Mouse (Mus musculus) embryonic facial prominence, embryonic 10.5 days (tissue): Measurements from ENCODE around the gene Tectb. TPM values are rescaled to one million over a fixed set of nuclear protein-coding genes. Genes with fewer than 3 reads are reported as not detected.

ENCODE experiments used
- DNase-seq: peaks from one replicate; pipeline ENCODE4 v3.0.0-alpha.2; 2017; ENCODE audit warnings: low spot score
- H3K27ac ChIP-seq: fragments of 300-500 bp; sonication (generic); replicated peaks from 2 replicates; pipeline ENCODE4 v1.5.1; 2016; ENCODE audit warnings: mild to moderate bottlenecking
- H3K27me3 ChIP-seq: fragments of 300-500 bp; sonication (generic); replicated peaks from 2 replicates; pipeline ENCODE4 v1.6.1; 2016; ENCODE audit warnings: low read depth, mild to moderate bottlenecking; ENCODE audit not compliant: poor library complexity, severe bottlenecking
- H3K36me3 ChIP-seq: fragments of 300-500 bp; sonication (generic); replicated peaks from 2 replicates; pipeline ENCODE4 v1.6.1; 2016; ENCODE audit warnings: mild to moderate bottlenecking, moderate library complexity
- H3K4me1 ChIP-seq: fragments of 300-500 bp; sonication (generic); 2 replicates; pipeline ENCODE4 v1.6.1; 2016
- H3K4me3 ChIP-seq: fragments of 300-500 bp; sonication (generic); 2 replicates; pipeline ENCODE4 v1.5.1; 2016; ENCODE audit warnings: mild to moderate bottlenecking, moderate library complexity
- H3K9me3 ChIP-seq: fragments of 300-500 bp; sonication (generic); 2 replicates; pipeline ENCODE4 v1.6.1; 2016; ENCODE audit warnings: mild to moderate bottlenecking
- WGBS: fragments of 180-500 bp; shearing (Covaris S2); methylation state at CpG from one replicate; pipeline ENCODE4 v1.1.7; 2016; 5-methylcytosine and 5-hydroxymethylcytosine counted together
- polyA plus RNA-seq: library from polyadenylated mRNA; unstranded; fragments of >200 nt; fragmentation: Nextera tagmentation; extraction: Ambion mirVana; gene quantifications from 2 replicates; pipeline ENCODE4 v1.2.1, GENCODE M21; 2016

The Tectb gene
- polyA plus RNA-seq, 1 experiment from 2014 or later = not detected

- no peaks in the 10 kb centered on the region for H3K9me3 ChIP-seq
- H3K27me3 ChIP-seq = peaks cover 10% of the 10 kb centered on the region
- H3K4me1 ChIP-seq = peaks cover 23% of the 10 kb centered on the region
- no peaks in the 10 kb centered on the region for H3K36me3 ChIP-seq
- WGBS = 3% methylated on average over 20 of the region's 20 CpGs
- peak overlapping the region; percentile 58 for H3K4me3 ChIP-seq
- H3K27ac ChIP-seq = peak overlapping the region; percentile 67
- DNase-seq = peak; percentile 88
These were observed 37.7 kb downstream of the Tectb start for GRCm38 (mm10) chr19:55218192-55218739.

DNA sequence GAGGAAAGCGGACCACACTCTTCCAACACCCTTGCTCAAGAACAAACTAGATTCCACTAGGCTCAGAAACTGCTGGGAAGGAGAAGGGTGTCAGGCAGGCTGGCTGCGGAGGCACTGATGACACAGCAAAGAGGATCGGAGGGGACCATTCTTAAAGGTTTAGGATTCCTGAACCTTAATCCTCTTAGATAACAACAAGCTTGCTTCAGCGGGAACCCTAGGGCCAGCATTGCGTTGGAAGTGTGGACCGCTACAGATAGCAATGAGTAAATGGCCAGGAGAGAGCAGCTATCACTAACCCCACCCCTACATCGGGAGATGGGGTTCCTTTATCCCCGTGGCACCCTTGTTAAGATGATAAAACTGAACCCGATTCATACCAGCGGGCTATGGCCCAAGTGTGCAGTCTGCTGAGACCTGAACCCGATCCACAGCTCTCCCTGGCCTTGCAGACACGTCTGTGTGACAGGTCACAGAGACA is 38.2 kb downstream of the Tectb start:
- H3K9me3 ChIP-seq = no peaks in the 10 kb centered on the region
- H3K4me3 ChIP-seq = peak overlapping the region; percentile 58
- DNase-seq = no peak
- peak overlapping the region; percentile 67 for H3K27ac ChIP-seq
- H3K4me1 ChIP-seq = peaks cover 23% of the 10 kb centered on the region
- no peaks in the 10 kb centered on the region for H3K36me3 ChIP-seq
- WGBS = 15% methylated on average over 12 of the region's 12 CpGs
- H3K27me3 ChIP-seq = peaks cover 10% of the 10 kb centered on the region

DNA sequence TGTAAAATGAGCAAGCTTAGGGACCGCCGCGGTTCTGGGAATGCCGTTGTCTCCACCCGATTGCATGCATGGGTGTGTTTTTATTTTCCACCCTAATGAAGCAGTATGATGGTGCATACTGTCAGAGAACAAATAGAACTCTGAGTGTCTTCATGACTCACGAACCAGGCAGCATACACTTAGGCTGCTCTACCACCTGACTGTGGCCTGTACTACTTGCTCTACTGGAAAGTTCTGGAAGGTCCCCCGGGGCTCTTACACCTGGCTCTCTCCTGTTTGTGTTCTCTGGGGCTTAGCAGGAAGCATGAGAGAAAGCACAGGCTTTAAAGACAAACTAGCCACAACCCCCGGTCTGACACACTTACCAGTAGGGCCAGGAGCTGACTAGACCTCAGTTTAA is 38.8 kb downstream of the Tectb start:
- Histone ChIP-seq H3K27ac (no peak overlapping the region), H3K9me3 (no peaks in the 10 kb centered on the region), H3K4me3 (no peak overlapping the region), H3K36me3 (no peaks in the 10 kb centered on the region), H3K4me1 (peaks cover 23% of the 10 kb centered on the region), H3K27me3 (peaks cover 10% of the 10 kb centered on the region)
- WGBS = 77% methylated on average over 8 of the region's 8 CpGs
- no peak for DNase-seq

DNA sequence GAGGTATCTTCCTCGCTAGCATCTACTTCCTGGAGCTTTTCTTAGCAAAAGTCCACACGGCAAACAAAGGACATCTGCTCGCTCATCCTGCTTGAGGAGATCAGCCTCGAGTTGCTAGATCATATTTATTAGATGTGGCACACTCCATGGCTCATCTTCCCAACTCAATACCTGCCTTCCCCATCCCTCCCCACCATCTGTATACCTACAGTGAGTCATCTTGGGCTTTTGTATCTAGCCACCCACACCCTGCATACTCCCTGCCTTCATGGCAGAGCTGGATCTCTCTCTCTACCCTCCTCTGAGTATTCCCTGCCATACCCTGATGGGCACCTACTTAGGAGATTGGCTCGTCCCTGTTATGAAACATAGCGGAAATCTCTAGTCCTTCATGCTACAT is 40.7 kb downstream of the Tectb start:
- H3K36me3 ChIP-seq = no peaks in the 10 kb centered on the region
- 83% methylated on average over 6 of the region's 6 CpGs for WGBS
- H3K4me3 ChIP-seq = no peak overlapping the region
- no peak overlapping the region for H3K27ac ChIP-seq
- H3K27me3 ChIP-seq = peaks cover 10% of the 10 kb centered on the region
- DNase-seq = no peak
- H3K4me1 ChIP-seq = peaks cover 27% of the 10 kb centered on the region
- H3K9me3 ChIP-seq = no peaks in the 10 kb centered on the region

- H3K4me1 ChIP-seq = peaks cover 27% of the 10 kb centered on the region
- H3K4me3 ChIP-seq = no peak overlapping the region
- WGBS = 91% methylated on average over 9 of the region's 9 CpGs
- H3K36me3 ChIP-seq = no peaks in the 10 kb centered on the region
- H3K27ac ChIP-seq = no peak overlapping the region
- H3K27me3 ChIP-seq = peaks cover 10% of the 10 kb centered on the region
- DNase-seq = no peak
- H3K9me3 ChIP-seq = no peaks in the 10 kb centered on the region
These were observed 41.7 kb downstream of the Tectb start for GRCm38 (mm10) chr19:55222268-55222667.

DNA sequence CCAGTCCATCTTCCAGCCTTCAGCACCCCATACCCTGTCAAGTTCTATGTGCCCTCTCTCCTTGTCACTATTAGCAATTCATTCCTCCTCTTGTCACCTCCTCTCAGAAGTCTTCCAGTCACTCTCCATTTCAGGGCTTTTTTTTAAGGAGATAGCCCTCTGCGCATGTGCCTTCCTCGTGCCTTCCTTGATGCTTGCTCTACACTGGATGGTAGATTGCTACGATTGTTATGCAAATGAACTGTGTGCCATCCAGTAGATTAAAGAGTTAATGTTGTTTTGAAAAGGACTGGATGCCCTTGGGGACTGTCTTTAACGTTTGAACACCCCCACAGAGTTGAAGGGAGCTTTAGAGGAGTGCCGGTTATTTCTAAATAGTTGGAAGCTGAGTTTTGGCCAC is 46.1 kb downstream of the Tectb start:
- Histone ChIP-seq H3K9me3 (no peaks in the 10 kb centered on the region), H3K36me3 (no peaks in the 10 kb centered on the region), H3K27ac (no peak overlapping the region), H3K4me3 (no peak overlapping the region), H3K4me1 (0 out of 2 replicates have a peak, but pooled peaks cover 8% of the 10 kb centered on the region), H3K27me3 (no peaks in the 10 kb centered on the region)
- DNase-seq = no peak
- 74% methylated on average over 5 of the region's 5 CpGs for WGBS

DNA sequence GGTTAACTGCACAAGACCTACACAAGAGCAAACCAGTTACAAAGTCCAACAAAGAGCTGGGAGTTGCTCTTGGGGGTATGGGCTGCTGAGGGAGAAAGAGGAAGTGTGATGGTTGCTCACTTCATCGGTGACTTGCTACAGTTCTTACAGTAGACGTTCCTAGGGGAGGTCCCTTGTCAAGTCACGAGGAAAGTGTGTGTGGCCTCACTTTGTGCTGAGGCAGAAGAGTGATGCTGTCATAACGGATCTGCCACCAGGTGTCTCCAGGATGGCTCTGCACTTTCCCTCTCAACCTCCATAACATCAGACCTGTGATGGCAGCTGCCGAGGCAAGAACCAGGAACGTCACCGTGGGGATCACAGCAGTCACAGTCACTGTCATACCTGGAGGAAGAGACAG is 46.6 kb downstream of the Tectb start:
- H3K4me1 ChIP-seq = peaks cover 7% of the 10 kb centered on the region; the same call in 1 of the 2 replicates
- no peaks in the 10 kb centered on the region for H3K36me3 ChIP-seq
- H3K4me3 ChIP-seq = no peak overlapping the region
- WGBS = 84% methylated on average over 7 of the region's 7 CpGs
- H3K9me3 ChIP-seq = no peaks in the 10 kb centered on the region
- H3K27ac ChIP-seq = no peak overlapping the region
- H3K27me3 ChIP-seq = no peaks in the 10 kb centered on the region
- no peak for DNase-seq

- H3K27me3 ChIP-seq = no peaks in the 10 kb centered on the region
- no peaks in the 10 kb centered on the region for H3K36me3 ChIP-seq
- WGBS = 89% methylated on average over 10 of the region's 10 CpGs
- no peak overlapping the region for H3K4me3 ChIP-seq
- no peak overlapping the region for H3K27ac ChIP-seq
- H3K9me3 ChIP-seq = no peaks in the 10 kb centered on the region
- DNase-seq = no peak
- peaks cover 4% of the 10 kb centered on the region; the same call in 1 of the 2 replicates for H3K4me1 ChIP-seq
These were observed 50.5 kb downstream of the Tectb start for GRCm38 (mm10) chr19:55231081-55231480.

GRCm38 (mm10) chr19:55232136-55232535 is 51.6 kb downstream of the Tectb start:
- no peak for DNase-seq
- Histone ChIP-seq H3K27ac (no peak overlapping the region), H3K27me3 (no peaks in the 10 kb centered on the region), H3K9me3 (no peaks in the 10 kb centered on the region), H3K4me1 (peaks cover 4% of the 10 kb centered on the region; the same call in 1 of the 2 replicates), H3K4me3 (no peak overlapping the region), H3K36me3 (no peaks in the 10 kb centered on the region)
- WGBS = 67% methylated on average over 8 of the region's 8 CpGs

DNA sequence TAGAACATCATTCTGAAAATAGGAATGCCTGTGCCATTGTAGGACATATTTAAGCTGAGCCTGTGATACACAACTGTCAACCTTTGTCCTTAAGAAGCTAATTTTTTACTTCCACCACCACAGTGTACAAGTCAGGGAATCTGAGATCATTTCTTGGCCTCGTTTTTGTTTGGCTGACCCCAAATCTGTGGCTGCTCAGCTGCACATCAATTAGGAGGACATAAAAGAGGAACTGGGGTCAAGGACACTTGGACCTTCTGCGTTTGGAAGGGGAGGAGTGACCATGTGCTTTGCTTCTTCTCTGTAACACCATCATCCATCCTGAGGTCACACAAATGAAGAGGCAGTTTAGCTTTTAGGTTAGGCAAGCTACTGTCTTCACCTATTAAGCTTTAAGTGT is 55.5 kb downstream of the Tectb start:
- no peak overlapping the region for H3K4me3 ChIP-seq
- no peak for DNase-seq
- H3K36me3 ChIP-seq = no peaks in the 10 kb centered on the region
- WGBS = 51% methylated on average over 2 of the region's 2 CpGs
- H3K9me3 ChIP-seq = no peaks in the 10 kb centered on the region
- H3K27me3 ChIP-seq = no peaks in the 10 kb centered on the region
- peaks cover 4% of the 10 kb centered on the region; the same call in 1 of the 2 replicates for H3K4me1 ChIP-seq
- no peak overlapping the region for H3K27ac ChIP-seq

GRCm38 (mm10) chr19:55236564-55236963 is 56.0 kb downstream of the Tectb start:
- DNase-seq = no peak
- Histone ChIP-seq H3K27ac (no peak overlapping the region), H3K4me3 (no peak overlapping the region), H3K4me1 (peaks cover 4% of the 10 kb centered on the region; the same call in 1 of the 2 replicates), H3K27me3 (no peaks in the 10 kb centered on the region), H3K9me3 (no peaks in the 10 kb centered on the region), H3K36me3 (no peaks in the 10 kb centered on the region)
- 82% methylated on average over 5 of the region's 5 CpGs for WGBS

GRCm38 (mm10) chr19:55239766-55240426 is 59.4 kb downstream of the Tectb start:
- 78% methylated on average over 6 of the region's 6 CpGs for WGBS
- Histone ChIP-seq H3K27me3 (no peaks in the 10 kb centered on the region), H3K36me3 (no peaks in the 10 kb centered on the region), H3K4me3 (no peak overlapping the region), H3K9me3 (no peaks in the 10 kb centered on the region), H3K4me1 (peaks cover 4% of the 10 kb centered on the region), H3K27ac (no peak overlapping the region)
- DNase-seq = no peak

GRCm38 (mm10) chr19:55241186-55241645 is 60.7 kb downstream of the Tectb start, which contains the start of gene Gucy2g:
Gene Gucy2g, minus strand, starts transcription at chr19:55241236.
- no peak for DNase-seq
- Histone ChIP-seq H3K27me3 (no peaks in the 10 kb centered on the region), H3K36me3 (no peaks in the 10 kb centered on the region), H3K9me3 (no peaks in the 10 kb centered on the region), H3K4me1 (peaks cover 8% of the 10 kb centered on the region), H3K4me3 (no peak within 1 kb of the TSS), H3K27ac (no peak within 1 kb of the TSS)
- WGBS = 78% methylated on average over 6 of the region's 6 CpGs
